Mouse (Mus musculus): ENCODE data around the gene Arhgef2. TPM values are rescaled to one million over a fixed set of nuclear protein-coding genes. Genes with fewer than 3 reads are reported as not detected.

Gene Arhgef2
- polyA plus RNA-seq, 1 experiment from 2014 or later = 41.5 TPM

DNA sequence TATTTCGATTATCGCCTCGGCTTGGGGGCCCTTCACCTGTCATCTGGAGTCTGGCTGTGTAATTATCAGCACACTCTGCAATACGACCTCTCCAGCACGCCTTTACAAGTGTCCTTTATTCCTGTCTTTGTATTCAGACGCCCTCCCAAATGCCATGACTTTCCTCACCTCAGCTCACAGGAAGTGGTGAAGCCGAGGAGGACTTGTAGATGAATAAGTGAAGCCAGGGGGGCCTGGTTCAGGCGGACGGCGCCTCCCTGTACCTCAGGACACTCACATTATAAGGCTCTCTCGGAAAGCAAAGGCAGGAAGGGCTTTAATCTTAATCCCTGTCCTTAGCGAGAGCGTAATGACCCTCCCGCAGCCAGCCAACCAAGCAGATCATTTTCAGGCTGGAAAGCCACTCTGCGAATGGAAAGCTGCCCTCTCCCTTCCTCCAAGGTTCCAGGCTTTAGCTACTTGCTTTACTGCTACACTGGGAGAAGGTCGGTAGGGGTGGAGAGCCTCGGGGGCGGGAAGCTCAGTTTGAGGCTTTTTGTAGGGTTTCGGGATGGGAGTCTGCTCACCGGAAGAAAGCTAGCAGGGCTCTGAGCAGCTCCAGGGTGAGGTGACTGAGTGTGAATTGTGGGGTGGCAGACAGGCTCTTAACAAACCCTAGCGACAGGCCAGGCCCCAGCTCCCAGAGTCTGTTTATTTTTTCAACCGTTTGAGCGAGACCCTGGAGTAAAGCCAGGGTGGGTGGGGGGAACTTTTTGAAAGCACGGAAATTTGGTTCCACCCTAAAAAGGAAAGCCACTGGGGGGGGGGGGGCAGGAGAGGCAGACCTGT lies 16.6 kb downstream of the Arhgef2 start:
- H3K9me3 ChIP-seq (ENCODE audit: control insufficient read depth, low read length) = no peaks in the 10 kb centered on the region
- H3K4me3 ChIP-seq (ENCODE audit: low read length) = peak overlapping the region; percentile 87
- ATAC-seq = peak; percentile 23
- H3K27ac ChIP-seq (ENCODE audit: low read length) = peak overlapping the region; percentile 89
- H3K36me3 ChIP-seq (ENCODE audit: control insufficient read depth, insufficient read depth, low read length) = no peaks in the 10 kb centered on the region
- H3K4me1 ChIP-seq (ENCODE audit: control insufficient read depth, insufficient read depth, low read length) = peaks cover 37% of the 10 kb centered on the region
- peak overlapping the region; percentile 85 for H3K4me2 ChIP-seq (ENCODE audit: low read depth, low read length)
- H3K27me3 ChIP-seq (replicated peaks; ENCODE audit: control insufficient read depth, insufficient read depth, low read length) = no peaks in the 10 kb centered on the region
- WGBS = 0% methylated on average over 24 of the region's 24 CpGs
- peak overlapping the region; percentile 95 for H3K9ac ChIP-seq (ENCODE audit: low read depth, low read length)

DNA sequence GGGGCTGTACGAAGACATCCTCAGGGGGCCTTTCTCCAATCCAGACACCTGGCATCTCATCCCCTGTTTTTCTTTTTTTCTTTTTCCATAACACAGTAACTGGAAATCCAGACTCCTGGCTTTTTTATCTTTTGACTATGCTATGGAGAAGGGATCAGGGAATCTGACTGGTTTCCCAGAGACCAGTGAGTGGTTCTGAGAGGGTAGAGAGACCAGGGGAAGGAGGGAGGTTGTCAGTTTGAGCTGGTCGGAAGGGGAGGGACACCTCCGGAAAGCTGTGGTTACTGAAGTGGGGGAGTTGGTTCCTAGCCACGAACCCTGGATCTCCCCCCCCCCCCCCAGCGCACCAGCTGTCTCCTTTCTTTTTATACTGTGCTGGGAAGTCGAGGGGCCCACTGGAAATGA lies 17.2 kb downstream of the Arhgef2 start:
- 0% methylated on average over 5 of the region's 6 CpGs for WGBS
- peak overlapping the region; percentile 95 for H3K9ac ChIP-seq (ENCODE audit: low read depth, low read length)
- peak overlapping the region; percentile 87 for H3K4me3 ChIP-seq (ENCODE audit: low read length)
- H3K4me2 ChIP-seq (ENCODE audit: low read depth, low read length) = peak overlapping the region; percentile 85
- no peaks in the 10 kb centered on the region for H3K36me3 ChIP-seq (ENCODE audit: control insufficient read depth, insufficient read depth, low read length)
- peak; percentile 40 for ATAC-seq
- H3K4me1 ChIP-seq (ENCODE audit: control insufficient read depth, insufficient read depth, low read length) = peaks cover 37% of the 10 kb centered on the region
- no peaks in the 10 kb centered on the region for H3K27me3 ChIP-seq (replicated peaks; ENCODE audit: control insufficient read depth, insufficient read depth, low read length)
- no peaks in the 10 kb centered on the region for H3K9me3 ChIP-seq (ENCODE audit: control insufficient read depth, low read length)
- H3K27ac ChIP-seq (ENCODE audit: low read length) = peak overlapping the region; percentile 89

DNA sequence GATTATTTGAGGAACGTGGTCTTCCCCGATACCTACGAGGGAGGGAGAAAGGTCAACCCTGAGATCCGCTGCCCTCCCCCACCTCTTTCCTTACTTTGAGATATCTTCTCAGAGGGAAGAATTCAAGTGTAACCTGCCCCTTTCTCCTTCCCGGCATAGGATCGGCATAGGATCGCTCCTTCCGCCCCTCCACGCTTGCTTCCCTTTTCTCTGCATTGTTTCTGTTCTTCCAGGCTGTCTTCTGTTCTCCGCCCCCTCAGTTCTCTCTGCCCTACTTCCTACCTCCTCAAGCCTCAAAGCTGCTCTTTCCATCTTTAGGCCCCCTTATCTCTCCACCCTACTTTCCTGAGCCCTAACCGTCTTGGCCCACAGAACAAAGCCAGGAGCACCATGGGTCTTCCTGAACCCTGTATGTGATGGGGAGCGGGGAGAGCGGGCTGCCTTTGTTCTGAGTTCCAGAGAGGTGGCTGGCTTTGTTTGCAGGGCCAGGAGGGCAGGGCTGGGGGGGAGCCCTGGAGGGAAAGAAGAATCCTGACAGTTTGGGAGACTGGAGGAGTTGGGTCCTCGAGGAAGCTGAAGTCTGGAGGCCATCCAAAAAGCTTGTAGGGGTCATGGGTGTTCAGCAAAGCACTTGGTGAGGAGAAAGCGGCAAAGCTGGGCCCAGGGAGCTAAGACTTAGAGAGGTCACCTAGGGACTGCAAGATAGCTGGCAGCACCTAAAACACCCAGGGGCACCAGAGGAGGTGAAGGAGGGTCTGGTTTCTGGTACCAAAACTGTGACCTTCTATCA lies 17.8 kb downstream of the Arhgef2 start:
- Histone ChIP-seq H3K27ac (ENCODE audit: low read length) (peak overlapping the region; percentile 89), H3K9me3 (ENCODE audit: control insufficient read depth, low read length) (no peaks in the 10 kb centered on the region), H3K27me3 (replicated peaks; ENCODE audit: control insufficient read depth, insufficient read depth, low read length) (no peaks in the 10 kb centered on the region), H3K4me1 (ENCODE audit: control insufficient read depth, insufficient read depth, low read length) (peaks cover 40% of the 10 kb centered on the region), H3K9ac (ENCODE audit: low read depth, low read length) (peak overlapping the region; percentile 95), H3K36me3 (ENCODE audit: control insufficient read depth, insufficient read depth, low read length) (no peaks in the 10 kb centered on the region), H3K4me3 (ENCODE audit: low read length) (peak overlapping the region; percentile 87), H3K4me2 (ENCODE audit: low read depth, low read length) (peak overlapping the region; percentile 85)
- ATAC-seq = peak; percentile 1; the same call in 1 of the 2 replicates
- WGBS = 4% methylated on average over 15 of the region's 15 CpGs

DNA sequence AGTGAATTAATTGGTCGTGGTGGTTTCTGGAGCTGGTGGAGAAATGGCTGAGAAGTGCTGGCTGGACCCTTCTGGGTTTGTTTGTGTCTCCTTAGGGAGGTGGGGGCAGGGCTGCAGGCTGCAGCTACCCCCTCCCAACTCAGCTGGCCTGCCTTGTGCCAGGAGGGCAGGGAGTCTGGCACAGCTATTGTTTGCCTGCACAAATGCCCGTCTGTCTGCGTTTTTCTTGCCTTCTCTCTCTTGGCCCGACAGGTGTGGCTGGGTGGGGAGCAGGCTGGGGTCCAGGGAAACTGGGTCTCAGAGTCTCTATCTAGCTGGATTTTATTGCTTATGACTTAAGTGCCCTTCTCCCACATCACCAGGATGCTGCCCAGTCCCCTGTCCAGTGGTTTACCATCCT lies 18.6 kb downstream of the Arhgef2 start:
- no peaks in the 10 kb centered on the region for H3K36me3 ChIP-seq (ENCODE audit: control insufficient read depth, insufficient read depth, low read length)
- peak overlapping the region; percentile 95 for H3K9ac ChIP-seq (ENCODE audit: low read depth, low read length)
- H3K4me2 ChIP-seq (ENCODE audit: low read depth, low read length) = peak overlapping the region; percentile 85
- WGBS = 19% methylated on average over 4 of the region's 4 CpGs
- H3K4me3 ChIP-seq (ENCODE audit: low read length) = peak overlapping the region; percentile 87
- no peak for ATAC-seq
- peaks cover 41% of the 10 kb centered on the region for H3K4me1 ChIP-seq (ENCODE audit: control insufficient read depth, insufficient read depth, low read length)
- H3K27ac ChIP-seq (ENCODE audit: low read length) = peak overlapping the region; percentile 89; the same call in 1 of the 2 replicates
- no peaks in the 10 kb centered on the region for H3K27me3 ChIP-seq (replicated peaks; ENCODE audit: control insufficient read depth, insufficient read depth, low read length)
- no peaks in the 10 kb centered on the region for H3K9me3 ChIP-seq (ENCODE audit: control insufficient read depth, low read length)

DNA sequence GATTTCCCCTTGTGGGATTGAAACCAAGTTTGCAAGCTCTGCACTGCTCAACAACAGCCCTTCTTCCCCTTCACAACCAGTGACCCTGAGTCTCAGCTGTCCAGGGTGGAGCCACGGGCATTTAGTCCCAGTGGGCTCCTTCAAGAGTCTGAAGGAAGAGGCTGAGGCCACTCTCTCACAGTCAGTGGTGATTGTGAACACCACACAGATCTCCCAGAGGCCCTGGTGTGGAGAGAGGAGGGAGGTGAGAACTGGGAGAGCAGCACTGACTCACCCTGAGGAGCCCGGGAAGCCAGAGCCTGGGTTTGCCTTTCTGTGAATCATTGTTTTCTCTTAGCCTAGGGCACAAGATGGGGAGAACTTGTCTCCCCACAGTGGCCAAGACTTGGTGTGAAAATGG lies 19.2 kb downstream of the Arhgef2 start:
- Histone ChIP-seq H3K27me3 (replicated peaks; ENCODE audit: control insufficient read depth, insufficient read depth, low read length) (no peaks in the 10 kb centered on the region), H3K4me3 (ENCODE audit: low read length) (no peak overlapping the region), H3K27ac (ENCODE audit: low read length) (peak overlapping the region; percentile 14; the same call in 1 of the 2 replicates), H3K4me2 (ENCODE audit: low read depth, low read length) (peak overlapping the region; percentile 85), H3K4me1 (ENCODE audit: control insufficient read depth, insufficient read depth, low read length) (peaks cover 41% of the 10 kb centered on the region), H3K36me3 (ENCODE audit: control insufficient read depth, insufficient read depth, low read length) (peaks cover 2% of the 10 kb centered on the region; the same call in 1 of the 2 replicates), H3K9me3 (ENCODE audit: control insufficient read depth, low read length) (no peaks in the 10 kb centered on the region), H3K9ac (ENCODE audit: low read depth, low read length) (peak overlapping the region; percentile 95; the same call in 1 of the 2 replicates)
- 29% methylated on average over 2 of the region's 2 CpGs for WGBS
- ATAC-seq = no peak

DNA sequence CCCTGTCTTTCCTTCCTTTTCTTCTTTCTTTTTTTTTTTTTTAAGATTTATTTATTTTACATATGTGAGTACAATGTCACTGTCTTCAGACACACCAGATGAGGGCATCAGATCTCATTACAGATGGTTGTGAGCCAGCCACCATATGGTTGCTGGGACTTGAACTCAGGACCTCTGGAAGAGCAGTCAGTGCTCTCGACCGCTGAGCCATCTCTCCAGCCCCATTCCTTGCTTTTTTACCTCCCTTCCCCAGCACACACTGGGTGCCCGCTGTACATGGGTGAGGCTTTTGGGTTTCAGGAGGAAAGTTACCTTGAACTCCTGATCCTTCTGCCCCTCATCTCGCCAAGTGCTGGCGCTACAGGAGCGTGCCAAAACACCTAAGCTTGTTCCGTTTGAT lies 19.8 kb downstream of the Arhgef2 start:
- Histone ChIP-seq H3K27ac (ENCODE audit: low read length) (no peak overlapping the region), H3K9ac (ENCODE audit: low read depth, low read length) (no peak overlapping the region), H3K4me3 (ENCODE audit: low read length) (no peak overlapping the region), H3K27me3 (replicated peaks; ENCODE audit: control insufficient read depth, insufficient read depth, low read length) (no peaks in the 10 kb centered on the region), H3K9me3 (ENCODE audit: control insufficient read depth, low read length) (no peaks in the 10 kb centered on the region), H3K36me3 (ENCODE audit: control insufficient read depth, insufficient read depth, low read length) (peaks cover 3% of the 10 kb centered on the region; the same call in 1 of the 2 replicates), H3K4me2 (ENCODE audit: low read depth, low read length) (no peak overlapping the region), H3K4me1 (ENCODE audit: control insufficient read depth, insufficient read depth, low read length) (peaks cover 37% of the 10 kb centered on the region)
- 83% methylated on average over 7 of the region's 7 CpGs for WGBS
- ATAC-seq = no peak

DNA sequence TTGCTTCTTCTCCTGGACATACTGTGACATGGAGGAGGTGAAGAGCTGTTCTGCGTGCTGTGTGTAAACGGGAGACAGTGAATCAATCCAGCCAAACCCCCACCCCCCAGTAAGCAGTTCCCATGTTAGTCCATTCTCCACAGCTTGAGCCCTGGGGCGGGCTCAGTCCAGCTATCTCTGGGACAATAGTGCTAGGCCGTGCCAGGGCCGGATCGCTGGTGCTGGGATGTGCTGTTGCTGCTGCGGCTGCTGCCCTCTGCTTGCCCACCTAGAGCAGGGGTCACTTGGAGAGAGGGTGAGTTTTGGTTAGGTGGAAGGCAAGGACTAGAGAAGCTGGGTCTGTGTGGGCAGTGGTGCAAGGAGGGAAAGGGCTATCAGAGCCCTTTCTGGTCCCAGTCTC lies 20.6 kb downstream of the Arhgef2 start:
- H3K27ac ChIP-seq (ENCODE audit: low read length) = peak overlapping the region; percentile 14; the same call in 1 of the 2 replicates
- 61% methylated on average over 7 of the region's 7 CpGs for WGBS
- ATAC-seq = no peak

DNA sequence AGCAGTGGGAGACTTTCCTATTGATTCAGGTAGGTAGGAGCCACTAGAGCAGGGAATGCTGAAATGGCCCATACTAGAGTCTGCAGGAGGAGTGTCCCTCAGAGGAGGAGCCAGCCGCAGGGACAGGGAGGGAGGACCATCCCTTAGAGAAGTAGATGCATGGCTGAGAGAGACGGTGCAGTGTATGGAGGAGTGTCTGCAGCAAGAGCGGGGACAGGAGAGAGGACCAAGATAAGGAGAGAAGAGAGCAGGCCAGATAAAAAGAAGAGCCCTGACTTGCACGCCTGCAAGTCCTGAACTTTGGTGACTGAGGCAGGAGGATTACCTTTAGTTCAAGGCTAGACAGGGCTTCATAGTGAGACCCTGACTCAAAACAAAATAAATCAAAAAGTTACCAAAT lies 21.3 kb downstream of the Arhgef2 start:
- no peak overlapping the region for H3K4me2 ChIP-seq (ENCODE audit: low read depth, low read length)
- no peaks in the 10 kb centered on the region for H3K9me3 ChIP-seq (ENCODE audit: control insufficient read depth, low read length)
- WGBS = 59% methylated on average over 4 of the region's 4 CpGs
- H3K36me3 ChIP-seq (ENCODE audit: control insufficient read depth, insufficient read depth, low read length) = peaks cover 6% of the 10 kb centered on the region; the same call in 1 of the 2 replicates
- no peak overlapping the region for H3K27ac ChIP-seq (ENCODE audit: low read length)
- peaks cover 35% of the 10 kb centered on the region for H3K4me1 ChIP-seq (ENCODE audit: control insufficient read depth, insufficient read depth, low read length)
- H3K9ac ChIP-seq (ENCODE audit: low read depth, low read length) = no peak overlapping the region
- no peak overlapping the region for H3K4me3 ChIP-seq (ENCODE audit: low read length)
- H3K27me3 ChIP-seq (replicated peaks; ENCODE audit: control insufficient read depth, insufficient read depth, low read length) = no peaks in the 10 kb centered on the region
- no peak for ATAC-seq

More for the DNA sequence above, 20.6 kb downstream of the Arhgef2 start:
- Histone ChIP-seq H3K9me3 (ENCODE audit: control insufficient read depth, low read length) (no peaks in the 10 kb centered on the region), H3K9ac (ENCODE audit: low read depth, low read length) (no peak overlapping the region), H3K27me3 (replicated peaks; ENCODE audit: control insufficient read depth, insufficient read depth, low read length) (no peaks in the 10 kb centered on the region), H3K4me1 (ENCODE audit: control insufficient read depth, insufficient read depth, low read length) (peaks cover 35% of the 10 kb centered on the region), H3K4me2 (ENCODE audit: low read depth, low read length) (no peak overlapping the region), H3K36me3 (ENCODE audit: control insufficient read depth, insufficient read depth, low read length) (peaks cover 3% of the 10 kb centered on the region; the same call in 1 of the 2 replicates), H3K4me3 (ENCODE audit: low read length) (no peak overlapping the region)

DNA sequence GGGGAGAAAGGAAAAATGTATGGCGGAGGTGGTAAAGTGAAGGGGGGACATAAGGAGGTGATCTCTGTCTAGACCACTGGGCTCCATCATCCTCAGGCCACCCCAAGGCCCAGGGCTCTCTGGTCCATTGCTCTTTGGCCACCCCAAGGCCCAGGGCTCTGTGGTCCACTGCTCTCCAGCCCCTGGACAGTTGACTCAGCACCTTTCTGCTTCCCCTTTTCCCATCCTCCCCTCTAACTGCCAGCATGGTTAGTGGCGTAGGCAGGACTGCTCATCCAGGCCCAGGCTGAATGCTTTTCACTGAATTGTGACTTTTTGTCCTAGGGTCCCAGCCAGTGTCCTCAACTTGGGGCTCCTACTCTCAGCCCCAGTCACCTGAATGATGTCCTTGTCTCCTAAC lies 21.8 kb downstream of the Arhgef2 start:
- Histone ChIP-seq H3K4me1 (ENCODE audit: control insufficient read depth, insufficient read depth, low read length) (peaks cover 35% of the 10 kb centered on the region), H3K27ac (ENCODE audit: low read length) (no peak overlapping the region), H3K9ac (ENCODE audit: low read depth, low read length) (no peak overlapping the region)

More for the DNA sequence above, 21.8 kb downstream of the Arhgef2 start:
- no peak overlapping the region for H3K4me2 ChIP-seq (ENCODE audit: low read depth, low read length)
- H3K4me3 ChIP-seq (ENCODE audit: low read length) = no peak overlapping the region
- no peak for ATAC-seq
- H3K27me3 ChIP-seq (replicated peaks; ENCODE audit: control insufficient read depth, insufficient read depth, low read length) = no peaks in the 10 kb centered on the region
- peaks cover 9% of the 10 kb centered on the region; the same call in 1 of the 2 replicates for H3K36me3 ChIP-seq (ENCODE audit: control insufficient read depth, insufficient read depth, low read length)
- 84% methylated on average over 2 of the region's 2 CpGs for WGBS
- no peaks in the 10 kb centered on the region for H3K9me3 ChIP-seq (ENCODE audit: control insufficient read depth, low read length)

Data from intestine, embryonic 16.5 days (tissue).